Mouse (Mus musculus): ENCODE data around the gene Bzw2. TPM values are rescaled to one million over a fixed set of nuclear protein-coding genes. Genes with fewer than 3 reads are reported as not detected.
A peak's percentile ranks its signal among the peaks of the same experiment; 100 is the strongest.

The Bzw2 gene
- total RNA-seq, 2 experiments from 2014 or later = 51.7 to 52.4 TPM

DNA sequence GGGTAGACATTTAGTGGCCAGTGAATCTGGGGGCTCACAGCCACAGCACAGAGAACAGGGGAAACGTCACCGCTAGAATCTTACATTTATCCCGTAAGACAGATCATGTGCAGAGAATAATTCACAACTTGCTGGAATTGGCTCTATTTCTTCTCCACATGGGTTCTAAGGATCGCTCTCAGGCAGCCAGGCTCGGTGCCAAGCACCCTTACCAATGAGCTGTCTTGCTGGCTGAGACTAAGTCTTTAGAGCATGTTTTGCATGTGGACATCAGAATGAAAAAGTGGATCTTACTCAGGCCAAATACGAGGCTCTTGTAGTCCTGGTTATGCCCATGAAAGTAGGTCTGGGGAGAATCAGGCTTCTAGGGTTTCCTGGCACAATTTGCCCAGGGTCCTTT is 17.5 kb downstream of the Bzw2 start:
- DNase-seq (ENCODE audit: low spot score in 2 of 2) = peak in 1 of 2 experiments; percentile 47
- intact Hi-C loops (cut with DNase I) = no loop called here

- DNase-seq (ENCODE audit: low spot score in 2 of 2) = no peak
- intact Hi-C loops (cut with DNase I) = no loop called here
Observed at GRCm38 (mm10) chr12:36137192-36137591, 20.7 kb downstream of the Bzw2 start.

DNA sequence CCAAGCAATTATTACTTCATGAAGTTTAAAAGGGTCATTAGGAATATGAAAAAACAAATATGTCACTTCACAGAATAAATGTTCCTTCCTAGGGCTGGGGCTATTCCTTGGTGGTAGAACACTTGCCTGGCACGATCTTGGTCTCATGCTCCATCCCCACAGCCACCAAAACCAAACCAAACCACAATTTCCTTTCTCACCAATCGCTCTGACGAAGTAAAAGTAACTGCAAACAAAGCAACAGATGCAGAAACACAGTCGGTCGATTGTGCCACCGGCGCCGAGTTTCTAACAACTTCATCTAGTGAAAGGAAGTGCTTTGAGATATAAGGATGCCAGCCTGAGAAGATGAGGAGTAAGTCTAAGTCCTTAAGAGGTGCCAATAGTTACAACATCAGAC is 21.6 kb downstream of the Bzw2 start:
- no peak for DNase-seq (ENCODE audit: low spot score in 2 of 2)
- intact Hi-C loops (cut with DNase I) = no loop called here

GRCm38 (mm10) chr12:36135409-36135808 is 22.5 kb downstream of the Bzw2 start:
- DNase-seq (ENCODE audit: low spot score in 2 of 2) = no peak
- intact Hi-C loops (cut with DNase I) = no loop called here

DNA sequence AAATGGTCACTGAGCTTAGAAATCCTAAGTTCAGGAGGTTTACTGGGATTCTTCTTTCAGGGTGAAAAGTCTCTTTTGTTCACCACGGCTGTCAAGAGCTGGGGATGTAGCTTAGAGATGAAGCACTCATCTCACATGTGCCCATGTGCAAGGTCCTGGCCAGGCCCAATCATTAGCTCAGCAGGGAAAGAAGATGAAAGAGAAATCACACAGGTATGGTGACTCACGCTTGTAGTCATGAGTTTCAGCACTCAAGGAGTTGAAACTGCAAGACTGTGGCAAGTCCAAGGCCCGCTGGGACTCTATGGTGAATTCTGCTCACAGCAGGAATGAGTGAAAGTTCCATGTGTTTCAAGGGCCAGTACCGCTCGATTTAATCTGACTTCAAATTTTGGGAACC is 23.8 kb downstream of the Bzw2 start:
- intact Hi-C loops (cut with DNase I) = no loop called here
- no peak for DNase-seq (ENCODE audit: low spot score in 2 of 2)

DNA sequence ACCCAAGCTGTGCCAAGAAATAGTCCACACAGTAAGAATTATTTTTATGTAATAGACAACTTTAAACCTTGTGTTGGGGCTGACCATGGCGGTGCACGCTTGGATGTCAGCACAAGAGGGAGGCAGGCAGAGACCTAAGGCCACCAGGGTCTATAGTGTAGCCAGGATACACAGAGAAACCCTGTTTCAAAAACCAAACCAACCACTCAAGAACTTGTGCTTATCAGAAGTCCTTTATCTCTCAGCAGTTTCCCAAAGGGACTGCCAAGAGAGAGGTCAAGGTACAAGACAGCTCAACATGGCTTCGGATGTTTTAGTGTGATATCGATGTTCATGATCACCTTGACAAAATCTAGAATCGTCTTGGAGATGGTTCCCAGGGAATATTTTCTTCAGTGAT is 24.3 kb downstream of the Bzw2 start:
- no peak for DNase-seq (ENCODE audit: low spot score in 2 of 2)
- intact Hi-C loops (cut with DNase I) = no loop called here

- no peak for DNase-seq (ENCODE audit: low spot score in 2 of 2)
- intact Hi-C loops (cut with DNase I) = no loop called here
Observed at GRCm38 (mm10) chr12:36132668-36133067, 25.2 kb downstream of the Bzw2 start.

DNA sequence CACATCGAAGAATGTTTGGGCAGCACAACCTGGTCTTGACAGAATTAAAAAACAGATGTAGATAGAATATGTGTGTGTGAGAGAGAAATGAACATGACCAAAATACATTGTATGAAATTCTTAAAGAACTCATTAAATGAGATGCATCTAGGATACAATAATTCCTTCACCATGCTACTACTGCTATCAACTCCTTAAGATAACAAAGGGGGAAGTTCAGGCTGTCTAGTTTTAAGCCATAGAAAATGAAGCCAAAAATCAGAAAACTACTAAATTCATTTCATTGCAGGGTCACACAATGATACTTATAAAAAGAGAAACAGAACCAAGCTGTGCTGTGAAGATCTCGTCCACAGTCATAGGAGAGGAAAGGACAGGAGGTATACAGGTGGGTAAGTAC is 25.6 kb downstream of the Bzw2 start:
- DNase-seq (ENCODE audit: low spot score in 2 of 2) = no peak
- intact Hi-C loops (cut with DNase I) = no loop called here

DNA sequence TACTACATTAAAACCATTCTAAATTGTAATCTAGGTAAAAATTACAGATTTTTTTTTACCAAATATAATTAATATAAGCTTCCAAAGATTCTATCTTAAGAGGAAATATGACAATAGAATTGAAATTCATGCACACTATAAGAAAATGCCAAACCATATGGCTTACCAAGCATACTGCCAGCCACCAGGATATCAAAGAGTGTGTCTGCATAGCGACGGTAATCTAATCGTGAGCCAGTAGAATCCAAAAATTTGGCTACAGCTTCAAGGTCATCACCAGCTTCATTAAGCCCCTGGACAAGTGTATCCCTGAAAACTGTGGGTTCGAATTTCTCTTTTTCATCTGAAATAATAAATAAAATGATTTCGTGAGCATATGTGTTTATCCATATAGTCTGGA is 28.1 kb downstream of the Bzw2 start:
- no peak for DNase-seq (ENCODE audit: low spot score in 2 of 2)
- intact Hi-C loops (cut with DNase I) = no loop called here

DNA sequence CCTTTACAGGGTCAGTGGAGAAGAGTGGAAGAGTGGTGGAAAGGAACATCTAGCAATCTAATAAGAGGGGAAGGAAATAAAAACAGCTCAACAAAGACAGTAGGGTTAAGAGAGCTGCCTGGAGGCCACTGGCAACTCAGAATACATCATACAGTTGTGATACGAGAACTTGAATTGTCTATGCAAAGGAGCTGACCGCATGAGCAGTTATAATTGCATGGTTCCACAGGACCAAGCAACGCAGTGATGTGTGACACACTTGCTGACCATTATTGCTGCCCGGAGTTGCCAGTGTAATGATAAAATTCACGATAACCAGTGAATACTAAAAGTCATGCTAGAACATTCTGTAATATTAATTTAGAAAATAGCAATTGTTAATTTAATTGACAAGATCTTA is 31.8 kb downstream of the Bzw2 start:
- intact Hi-C loops (cut with DNase I) = no loop called here
- no peak for DNase-seq (ENCODE audit: low spot score in 2 of 2)

- no peak for DNase-seq (ENCODE audit: low spot score in 2 of 2)
- intact Hi-C loops (cut with DNase I) = no loop called here
Observed at GRCm38 (mm10) chr12:36119244-36119643, 38.6 kb downstream of the Bzw2 start.

DNA sequence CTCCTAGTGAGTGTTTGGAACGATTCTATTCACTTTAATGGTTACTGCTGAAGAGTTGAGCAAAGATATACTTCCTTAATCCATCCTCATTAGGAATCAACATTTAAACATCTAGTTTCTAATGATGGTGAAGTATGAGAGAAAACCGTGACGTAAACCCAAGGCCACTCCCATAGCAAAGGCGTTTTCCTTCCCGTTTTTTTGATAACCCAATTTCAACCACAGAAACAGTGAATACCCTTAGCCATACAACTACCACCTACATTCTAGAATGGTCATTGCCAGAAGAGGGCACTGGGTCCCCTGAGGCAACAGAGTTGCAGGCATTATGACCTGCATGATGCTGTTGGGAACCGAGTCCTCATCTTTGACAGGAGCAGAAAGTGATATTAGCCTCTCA is 40.7 kb downstream of the Bzw2 start:
- no peak for DNase-seq (ENCODE audit: low spot score in 2 of 2)
- intact Hi-C loops (cut with DNase I) = no loop called here

GRCm38 (mm10) chr12:36112081-36112480 is 45.8 kb downstream of the Bzw2 start:
- peak in 1 of 2 experiments; percentile 81 for DNase-seq (ENCODE audit: low spot score in 2 of 2)
- intact Hi-C loops (cut with DNase I) = loop anchor here (2.0 kb wide), 1 partner anchor 45 kb away; the partner anchor contains the start of gene Ankmy2

GRCm38 (mm10) chr12:36111110-36111509 is 46.8 kb downstream of the Bzw2 start:
- peak in 1 of 2 experiments; percentile 40 for DNase-seq (ENCODE audit: low spot score in 2 of 2)
- intact Hi-C loops (cut with DNase I) = loop anchor here (2.0 kb wide), 1 partner anchor 18 kb away; no protein-coding TSS in a partner anchor

DNA sequence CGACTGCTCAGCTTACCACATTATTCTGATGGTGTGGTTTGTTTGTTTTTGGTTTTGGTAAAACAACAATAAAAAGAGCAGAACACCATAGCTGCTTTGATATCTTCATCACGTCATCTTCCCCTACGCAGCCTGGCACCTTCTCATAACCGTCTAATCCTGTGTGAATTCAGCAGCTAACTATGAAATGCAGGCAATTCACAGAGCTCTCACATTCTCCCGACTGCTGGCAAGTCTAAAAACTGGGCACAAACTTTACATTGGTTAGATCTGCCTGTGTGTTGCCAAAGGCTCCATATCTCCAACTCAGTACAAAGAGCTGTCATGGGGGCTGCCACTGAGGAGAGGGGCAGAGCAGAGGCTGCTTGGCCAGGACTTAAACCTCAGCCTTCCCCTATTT is 47.4 kb downstream of the Bzw2 start:
- intact Hi-C loops (cut with DNase I) = loop anchor here (2.0 kb wide), 1 partner anchor 18 kb away; no protein-coding TSS in a partner anchor
- DNase-seq (ENCODE audit: low spot score in 2 of 2) = peak in 1 of 2 experiments; percentile 60

GRCm38 (mm10) chr12:36108442-36108841 is 49.4 kb downstream of the Bzw2 start:
- intact Hi-C loops (cut with DNase I) = loop anchor here (5.0 kb wide), 1 partner anchor 211 kb away; no protein-coding TSS in a partner anchor
- DNase-seq (ENCODE audit: low spot score in 2 of 2) = peak in 1 of 2 experiments; percentile 40

GRCm38 (mm10) chr12:36103592-36103910 is 54.3 kb downstream of the Bzw2 start:
- DNase-seq (ENCODE audit: low spot score in 2 of 2) = peak in 1 of 2 experiments; percentile 15
- intact Hi-C loops (cut with DNase I) = no loop called here

GRCm38 (mm10) chr12:36102733-36103591 is 54.9 kb downstream of the Bzw2 start:
- intact Hi-C loops (cut with DNase I) = no loop called here
- peak; percentile 62 to 78 for DNase-seq (ENCODE audit: low spot score in 2 of 2)

DNA sequence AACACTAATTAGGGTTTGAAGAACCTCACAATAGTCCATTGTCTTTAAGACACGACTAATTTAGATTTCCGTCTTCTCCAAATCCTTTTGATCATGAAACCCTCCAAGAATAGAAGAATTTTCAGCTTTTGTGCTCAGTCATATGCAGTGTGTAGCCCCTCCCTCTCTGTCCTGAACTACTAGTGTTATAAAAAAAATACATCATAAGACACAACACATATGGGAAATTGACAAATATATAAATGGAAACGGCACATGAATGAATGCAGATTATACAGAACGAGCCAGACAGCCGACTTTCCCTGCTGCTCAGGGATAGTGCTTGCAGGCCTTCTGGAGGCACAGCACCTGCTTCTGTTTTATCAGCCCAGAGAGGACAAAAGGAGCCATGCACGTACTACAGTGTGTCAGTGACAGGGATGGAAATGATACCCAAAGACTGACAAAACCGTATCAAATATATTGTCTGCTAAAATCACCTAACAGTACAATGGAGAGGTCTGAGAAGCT is 62.5 kb downstream of the Bzw2 start:
- no peak for DNase-seq (ENCODE audit: low spot score in 2 of 2)
- intact Hi-C loops (cut with DNase I) = no loop called here

- intact Hi-C loops (cut with DNase I) = loop anchor here (1.0 to 2.0 kb wide), 3 partner anchors 18 to 66 kb away; partner anchors contain the start of gene Tspan13
- DNase-seq (ENCODE audit: low spot score in 2 of 2) = peak in 1 of 2 experiments; percentile 88
Observed at GRCm38 (mm10) chr12:36093081-36093670, 64.7 kb downstream of the Bzw2 start.

DNA sequence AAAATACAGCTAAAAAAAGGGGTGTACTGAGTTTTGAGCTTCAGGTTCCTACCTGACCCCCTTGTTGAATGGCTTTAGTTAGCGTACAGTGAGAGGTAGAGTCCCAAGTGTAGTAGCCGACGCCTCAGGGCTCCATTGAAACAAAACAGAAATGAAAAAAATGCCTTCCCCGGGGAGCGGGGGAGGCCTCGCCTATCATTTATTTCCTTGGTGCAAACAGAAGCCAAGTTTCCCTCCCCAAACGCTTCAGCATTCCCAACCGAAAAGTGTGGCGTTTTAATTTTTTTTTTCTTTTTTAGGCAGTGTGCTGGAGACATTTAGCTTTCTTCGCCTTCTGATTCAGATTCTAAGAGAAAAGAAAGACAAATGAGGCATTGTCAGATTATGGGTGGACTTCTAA is 65.9 kb downstream of the Bzw2 start:
- intact Hi-C loops (cut with DNase I) = loop anchor here (2.0 kb wide), 1 partner anchor 19 kb away; no protein-coding TSS in a partner anchor

More for the DNA sequence above, 65.9 kb downstream of the Bzw2 start:
- peak in 1 of 2 experiments; percentile 64 for DNase-seq (ENCODE audit: low spot score in 2 of 2)

Measured in left cerebral cortex, postnatal 25 days (tissue).